In genomic region chr15:98793141-98793698, GRCm38 (mm10) we compare ENCODE assay signal across 10 mouse cellular contexts. TPM values are rescaled to one million over a fixed set of nuclear protein-coding genes. Genes with fewer than 3 reads are reported as not detected.
DNase-seq lines count a peak whose midpoint lies in the region; ATAC-seq and TF ChIP-seq lines count a peak whose summit lies in the region.
"Had no signal": no experiment of that assay in that cellular context is flagged by ENCODE, and none has a peak within 500 bp of the region (broad histone marks: within the 10 kb centered on the region; RNA-seq: fewer than 3 reads in every experiment).

No protein-coding gene starts in this region.

- H3K4me3 ChIP-seq in lung, embryonic 14.5 days (ENCODE audit: low read depth, low read length), result peak overlapping the region; percentile 21
- H3K4me3 ChIP-seq in forebrain, embryonic 15.5 days, result peak overlapping the region; percentile 41
- peak overlapping the region; percentile 34; the same call in 1 of the 2 replicates for H3K4me3 ChIP-seq in limb, embryonic 14.5 days (replicated peaks; ENCODE audit: low read length)
- H3K4me3 ChIP-seq in stomach, embryonic 15.5 days (replicated peaks), result peak overlapping the region; percentile 29; the same call in 1 of the 2 replicates

- no peak overlapping the region for H3K9ac ChIP-seq in lung, embryonic 14.5 days
- no peak overlapping the region for H3K9ac ChIP-seq in forebrain, embryonic 15.5 days (replicated peaks)
- no peak overlapping the region for H3K9ac ChIP-seq in limb, embryonic 14.5 days (ENCODE audit: low read depth, low read length, severe bottlenecking)
- no peak overlapping the region for H3K9ac ChIP-seq in stomach, embryonic 15.5 days

- no peak for TF ChIP-seq CTCF in lung, embryonic 14.5 days (IDR thresholded peaks at IDR 0.05; ENCODE audit: low read depth)

- no peaks in the 10 kb centered on the region for H3K36me3 ChIP-seq in lung, embryonic 14.5 days (ENCODE audit: insufficient read depth)
- no peaks in the 10 kb centered on the region for H3K36me3 ChIP-seq in forebrain, embryonic 15.5 days
- H3K36me3 ChIP-seq in limb, embryonic 14.5 days (ENCODE audit: control insufficient read depth, insufficient read depth, low read length), result no peaks in the 10 kb centered on the region
- no peaks in the 10 kb centered on the region for H3K36me3 ChIP-seq in stomach, embryonic 15.5 days

- no peak overlapping the region for H3K4me2 ChIP-seq in lung, embryonic 14.5 days
- H3K4me2 ChIP-seq in forebrain, embryonic 15.5 days (replicated peaks), result peak overlapping the region; percentile 49
- peak overlapping the region; percentile 45; the same call in 1 of the 2 replicates for H3K4me2 ChIP-seq in limb, embryonic 14.5 days (replicated peaks; ENCODE audit: low read depth, low read length, severe bottlenecking)
- peak overlapping the region; percentile 49; the same call in 1 of the 2 replicates for H3K4me2 ChIP-seq in stomach, embryonic 15.5 days

- no peaks in the 10 kb centered on the region for H3K4me1 ChIP-seq in lung, embryonic 14.5 days (ENCODE audit: insufficient read depth)
- peaks cover 31% of the 10 kb centered on the region for H3K4me1 ChIP-seq in forebrain, embryonic 15.5 days
- 0 out of 2 replicates have a peak, but pooled peaks cover 2% of the 10 kb centered on the region for H3K4me1 ChIP-seq in limb, embryonic 14.5 days (ENCODE audit: control insufficient read depth, insufficient read depth, low read length)
- peaks cover 39% of the 10 kb centered on the region for H3K4me1 ChIP-seq in stomach, embryonic 15.5 days

- no peak overlapping the region for H3K27ac ChIP-seq in lung, embryonic 14.5 days (ENCODE audit: low read depth)
- H3K27ac ChIP-seq in forebrain, embryonic 15.5 days (replicated peaks), result no peak overlapping the region
- no peak overlapping the region for H3K27ac ChIP-seq in limb, embryonic 14.5 days (replicated peaks; ENCODE audit: low read depth, low read length)
- no peak overlapping the region for H3K27ac ChIP-seq in stomach, embryonic 15.5 days
- H3K27ac ChIP-seq: gastrocnemius, adult 2 months had no signal

- no peaks in the 10 kb centered on the region for H3K9me3 ChIP-seq in lung, embryonic 14.5 days (ENCODE audit: low read depth, low read length)
- H3K9me3 ChIP-seq in forebrain, embryonic 15.5 days, result no peaks in the 10 kb centered on the region
- H3K9me3 ChIP-seq in limb, embryonic 14.5 days (ENCODE audit: control insufficient read depth, low read length), result no peaks in the 10 kb centered on the region
- no peaks in the 10 kb centered on the region for H3K9me3 ChIP-seq in stomach, embryonic 15.5 days

- ATAC-seq in lung, embryonic 14.5 days (ENCODE audit: insufficient read depth), result no peak
- no peak for ATAC-seq in forebrain, embryonic 15.5 days (replicated peaks)
- no peak for ATAC-seq in limb, embryonic 14.5 days (ENCODE audit: low FRiP score, low read depth)
- no peak for ATAC-seq in stomach, embryonic 15.5 days (ENCODE audit: insufficient read depth, low FRiP score, low read depth)

- H3K27me3 ChIP-seq in lung, embryonic 14.5 days (ENCODE audit: insufficient read depth, low read length), result peaks cover 100% of the 10 kb centered on the region
- H3K27me3 ChIP-seq in forebrain, embryonic 15.5 days, result peaks cover 95% of the 10 kb centered on the region
- peaks cover 99% of the 10 kb centered on the region for H3K27me3 ChIP-seq in limb, embryonic 14.5 days (ENCODE audit: control insufficient read depth, insufficient read depth, low read length)
- peaks cover 95% of the 10 kb centered on the region for H3K27me3 ChIP-seq in stomach, embryonic 15.5 days (replicated peaks)

- WGBS in lung, embryonic 14.5 days, result 4% methylated on average over 13 of the region's 13 CpGs
- WGBS in forebrain, embryonic 15.5 days, result 3% methylated on average over 13 of the region's 13 CpGs
- WGBS in limb, embryonic 14.5 days, result 3% methylated on average over 13 of the region's 13 CpGs
- 3% methylated on average over 13 of the region's 13 CpGs for WGBS in stomach, embryonic 15.5 days

- no peak for DNase-seq in lung, embryonic 14.5 days
- no peak for DNase-seq in lung, postnatal 10 days
- no peak for DNase-seq in limb, embryonic 14.5 days (ENCODE audit: low spot score)
- no peak for DNase-seq in spleen, postnatal 14 days (ENCODE audit: low spot score in 2 of 2)
- DNase-seq in testis, postnatal 14 days (ENCODE audit: low spot score), result no peak
- no peak for DNase-seq in adipocyte (ENCODE audit: low spot score)
- DNase-seq: gastrocnemius, adult 2 months; lung, postnatal 4 days had no signal

- TF ChIP-seq POLR2A in limb, embryonic 14.5 days (IDR thresholded peaks at IDR 0.05; ENCODE audit: borderline replicate concordance, extremely low read depth, insufficient read depth, insufficient read length), result no peak

RNA-seq across cellular contexts. Expression of gene Wnt1, which starts 3.6 kb away (rescaled TPM):
- not detected in 2 replicates for polyA plus RNA-seq in lung, embryonic 14.5 days (2014; fragmentation: Nextera tagmentation; extraction: Ambion mirVana)
- polyA plus RNA-seq in forebrain, embryonic 15.5 days (2015; fragmentation: Nextera tagmentation; extraction: Ambion mirVana), result 0.19 and 0.25 TPM in 2 replicates
- polyA plus RNA-seq in limb, embryonic 14.5 days (2012; rRNA removed), result not detected in 2 replicates
- 0.08 TPM in 1 of 2 replicates, not detected in the other for polyA plus RNA-seq in limb, embryonic 14.5 days (2014; fragmentation: Nextera tagmentation; extraction: Ambion mirVana)
- polyA plus RNA-seq in stomach, embryonic 15.5 days (2015; fragmentation: Nextera tagmentation; extraction: Ambion mirVana), result not detected in 2 replicates

RNA-seq across cellular contexts. Expression of gene Wnt10b, which starts 15.3 kb away (rescaled TPM):
- 0.11 TPM in 1 of 2 replicates, not detected in the other for polyA plus RNA-seq in lung, embryonic 14.5 days (2014; fragmentation: Nextera tagmentation; extraction: Ambion mirVana)
- polyA plus RNA-seq in forebrain, embryonic 15.5 days (2015; fragmentation: Nextera tagmentation; extraction: Ambion mirVana), result not detected in 2 replicates
- 13.7 and 14.9 TPM in 2 replicates for polyA plus RNA-seq in limb, embryonic 14.5 days (2012; rRNA removed)
- 6.3 and 7.4 TPM in 2 replicates for polyA plus RNA-seq in limb, embryonic 14.5 days (2014; fragmentation: Nextera tagmentation; extraction: Ambion mirVana)
- 0.08 TPM in 1 of 2 replicates, not detected in the other for polyA plus RNA-seq in stomach, embryonic 15.5 days (2015; fragmentation: Nextera tagmentation; extraction: Ambion mirVana)

RNA-seq across cellular contexts. Expression of gene Ddn, which starts 16.1 kb away (rescaled TPM):
- polyA plus RNA-seq in lung, embryonic 14.5 days (2014; fragmentation: Nextera tagmentation; extraction: Ambion mirVana), result 0.04 and 0.12 TPM in 2 replicates
- polyA plus RNA-seq in forebrain, embryonic 15.5 days (2015; fragmentation: Nextera tagmentation; extraction: Ambion mirVana), result 0.46 and 0.47 TPM in 2 replicates
- polyA plus RNA-seq in limb, embryonic 14.5 days (2012; rRNA removed), result 0.44 and 0.59 TPM in 2 replicates
- 0.14 TPM in 1 of 2 replicates, not detected in the other for polyA plus RNA-seq in limb, embryonic 14.5 days (2014; fragmentation: Nextera tagmentation; extraction: Ambion mirVana)
- not detected in 2 replicates for polyA plus RNA-seq in stomach, embryonic 15.5 days (2015; fragmentation: Nextera tagmentation; extraction: Ambion mirVana)

RNA-seq across cellular contexts. Expression of gene Arf3, which starts 30.2 kb away (rescaled TPM):
- 35.4 and 42.5 TPM in 2 replicates for polyA plus RNA-seq in lung, embryonic 14.5 days (2014; fragmentation: Nextera tagmentation; extraction: Ambion mirVana)
- 82.3 and 88.2 TPM in 2 replicates for polyA plus RNA-seq in forebrain, embryonic 15.5 days (2015; fragmentation: Nextera tagmentation; extraction: Ambion mirVana)
- 75.0 and 96.4 TPM in 2 replicates for polyA plus RNA-seq in limb, embryonic 14.5 days (2012; rRNA removed)
- 37.4 and 39.6 TPM in 2 replicates for polyA plus RNA-seq in limb, embryonic 14.5 days (2014; fragmentation: Nextera tagmentation; extraction: Ambion mirVana)
- polyA plus RNA-seq in stomach, embryonic 15.5 days (2015; fragmentation: Nextera tagmentation; extraction: Ambion mirVana), result 41.6 and 45.2 TPM in 2 replicates

RNA-seq across cellular contexts. Expression of gene Prkag1, which starts 38.1 kb away (rescaled TPM):
- 93.4 and 93.7 TPM in 2 replicates for polyA plus RNA-seq in lung, embryonic 14.5 days (2014; fragmentation: Nextera tagmentation; extraction: Ambion mirVana)
- 89.0 and 91.7 TPM in 2 replicates for polyA plus RNA-seq in forebrain, embryonic 15.5 days (2015; fragmentation: Nextera tagmentation; extraction: Ambion mirVana)
- polyA plus RNA-seq in limb, embryonic 14.5 days (2012; rRNA removed), result 93.1 and 93.7 TPM in 2 replicates
- polyA plus RNA-seq in limb, embryonic 14.5 days (2014; fragmentation: Nextera tagmentation; extraction: Ambion mirVana), result 81.3 and 82.3 TPM in 2 replicates
- polyA plus RNA-seq in stomach, embryonic 15.5 days (2015; fragmentation: Nextera tagmentation; extraction: Ambion mirVana), result 82.4 and 85.6 TPM in 2 replicates
